Mouse (Mus musculus): ENCODE measurements around the gene Spdl1. TPM values are rescaled to one million over a fixed set of nuclear protein-coding genes. Genes with fewer than 3 reads are reported as not detected.

Gene Spdl1
- total and polyA plus RNA-seq, 2 experiments from 2014 or later: 2.4 to 3.9 TPM

DNA sequence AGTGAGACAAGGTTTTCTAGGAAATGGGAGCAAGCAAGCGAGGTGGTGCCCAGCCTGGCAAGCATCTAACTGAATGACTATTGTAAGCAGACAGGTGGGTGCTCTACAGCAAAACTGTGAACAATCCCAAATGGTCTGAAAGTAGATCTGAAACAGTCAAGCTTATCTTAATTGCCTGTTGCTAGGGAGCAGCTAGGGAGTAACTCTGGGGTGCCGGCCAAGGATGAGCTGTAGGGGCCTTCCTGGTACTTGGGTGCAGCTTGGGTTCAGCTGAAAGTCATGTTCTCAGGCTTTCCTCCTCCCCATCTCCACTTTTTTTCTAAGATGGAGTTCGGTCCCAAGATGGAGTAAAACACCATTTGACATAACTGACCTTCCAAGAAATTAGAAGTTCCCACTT, 38.5 kb upstream of the Spdl1 start:
- Histone ChIP-seq H3K4me1 (ENCODE audit: control insufficient read depth, insufficient read depth) (no peaks in the 10 kb centered on the region; the same call in 1 of the 2 replicates), H3K27ac (ENCODE audit: low read depth) (no peak overlapping the region), H3K4me3 (ENCODE audit: low read depth, low read length) (no peak overlapping the region), H3K9ac (replicated peaks; ENCODE audit: low read depth, low read length) (no peak overlapping the region), H3K36me3 (replicated peaks; ENCODE audit: control insufficient read depth, insufficient read depth, low read length) (no peaks in the 10 kb centered on the region), H3K9me3 (replicated peaks; ENCODE audit: control insufficient read depth, low read length) (no peaks in the 10 kb centered on the region), H3K27me3 (ENCODE audit: control insufficient read depth, insufficient read depth, low read length) (no peaks in the 10 kb centered on the region), H3K4me2 (ENCODE audit: low read depth, low read length) (no peak overlapping the region)
- no peak for ATAC-seq (ENCODE audit: insufficient read depth, low read depth)
- WGBS: 72% methylated on average over 3 of the region's 3 CpGs
- no peak for TF ChIP-seq CTCF (IDR thresholded peaks at IDR 0.05; ENCODE audit: low read depth)
- no peak for TF ChIP-seq EP300 (IDR thresholded peaks at IDR 0.05; ENCODE audit: low read depth)
- DNase-seq (ENCODE audit: low spot score): no peak

- Histone ChIP-seq H3K4me2 (ENCODE audit: low read depth, low read length) (no peak overlapping the region), H3K9me3 (replicated peaks; ENCODE audit: control insufficient read depth, low read length) (no peaks in the 10 kb centered on the region), H3K4me3 (ENCODE audit: low read depth, low read length) (no peak overlapping the region), H3K27me3 (ENCODE audit: control insufficient read depth, insufficient read depth, low read length) (no peaks in the 10 kb centered on the region), H3K27ac (ENCODE audit: low read depth) (no peak overlapping the region), H3K9ac (replicated peaks; ENCODE audit: low read depth, low read length) (no peak overlapping the region), H3K36me3 (replicated peaks; ENCODE audit: control insufficient read depth, insufficient read depth, low read length) (no peaks in the 10 kb centered on the region), H3K4me1 (ENCODE audit: control insufficient read depth, insufficient read depth) (no peaks in the 10 kb centered on the region; the same call in 1 of the 2 replicates)
- no peak for ATAC-seq (ENCODE audit: insufficient read depth, low read depth)
- TF ChIP-seq EP300 (IDR thresholded peaks at IDR 0.05; ENCODE audit: low read depth): no peak
- TF ChIP-seq CTCF (IDR thresholded peaks at IDR 0.05; ENCODE audit: low read depth): no peak
- no peak for DNase-seq (ENCODE audit: low spot score)
- WGBS: 57% methylated on average over 3 of the region's 3 CpGs
These were observed 38.0 kb upstream of the Spdl1 start for GRCm38 (mm10) chr11:34871456-34871855.

GRCm38 (mm10) chr11:34868626-34869025, 35.2 kb upstream of the Spdl1 start:
- no peaks in the 10 kb centered on the region for H3K27me3 ChIP-seq (ENCODE audit: control insufficient read depth, insufficient read depth, low read length)
- no peaks in the 10 kb centered on the region for H3K36me3 ChIP-seq (replicated peaks; ENCODE audit: control insufficient read depth, insufficient read depth, low read length)
- H3K4me1 ChIP-seq (ENCODE audit: control insufficient read depth, insufficient read depth): no peaks in the 10 kb centered on the region
- 31% methylated on average over 6 of the region's 6 CpGs for WGBS
- H3K9ac ChIP-seq (replicated peaks; ENCODE audit: low read depth, low read length): no peak overlapping the region
- no peak for DNase-seq (ENCODE audit: low spot score)
- no peak overlapping the region for H3K27ac ChIP-seq (ENCODE audit: low read depth)
- no peak overlapping the region for H3K4me3 ChIP-seq (ENCODE audit: low read depth, low read length)
- no peak for ATAC-seq (ENCODE audit: insufficient read depth, low read depth)
- H3K4me2 ChIP-seq (ENCODE audit: low read depth, low read length): no peak overlapping the region
- TF ChIP-seq CTCF (IDR thresholded peaks at IDR 0.05; ENCODE audit: low read depth): peak; percentile 21; the same call in 1 of the 2 replicates
- TF ChIP-seq EP300 (IDR thresholded peaks at IDR 0.05; ENCODE audit: low read depth): no peak
- H3K9me3 ChIP-seq (replicated peaks; ENCODE audit: control insufficient read depth, low read length): no peaks in the 10 kb centered on the region

DNA sequence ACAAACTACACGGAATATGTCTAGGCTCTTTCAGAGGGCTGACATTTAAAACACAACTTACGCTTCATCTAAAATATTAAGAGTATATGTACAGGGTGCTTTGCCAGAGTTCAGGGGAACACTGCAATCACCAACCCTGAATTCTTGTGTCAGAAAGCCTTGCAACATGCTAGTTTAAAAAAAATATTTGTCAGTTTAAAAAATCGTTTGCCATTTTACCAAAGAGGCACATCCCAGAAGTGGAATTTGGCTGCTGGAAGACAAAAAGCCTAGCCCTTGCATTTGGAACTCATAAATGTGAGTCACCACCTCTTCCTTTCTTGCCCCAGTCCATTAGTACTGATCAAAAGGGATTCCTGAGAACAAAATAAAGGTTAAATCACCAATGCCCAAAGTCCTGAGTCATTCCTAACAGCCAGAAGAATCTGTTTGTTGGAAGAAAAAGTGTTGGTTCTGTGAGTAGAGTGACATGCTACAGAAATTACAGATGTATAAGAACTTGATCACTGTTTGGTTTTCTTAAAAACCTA, 32.4 kb upstream of the Spdl1 start:
- H3K4me1 ChIP-seq (ENCODE audit: control insufficient read depth, insufficient read depth): no peaks in the 10 kb centered on the region
- no peak overlapping the region for H3K4me2 ChIP-seq (ENCODE audit: low read depth, low read length)
- H3K9ac ChIP-seq (replicated peaks; ENCODE audit: low read depth, low read length): no peak overlapping the region
- TF ChIP-seq EP300 (IDR thresholded peaks at IDR 0.05; ENCODE audit: low read depth) (no peak), CTCF (IDR thresholded peaks at IDR 0.05; ENCODE audit: low read depth) (no peak)
- no peaks in the 10 kb centered on the region for H3K9me3 ChIP-seq (replicated peaks; ENCODE audit: control insufficient read depth, low read length)
- H3K4me3 ChIP-seq (ENCODE audit: low read depth, low read length): no peak overlapping the region
- H3K27ac ChIP-seq (ENCODE audit: low read depth): no peak overlapping the region
- H3K36me3 ChIP-seq (replicated peaks; ENCODE audit: control insufficient read depth, insufficient read depth, low read length): no peaks in the 10 kb centered on the region
- no peak for ATAC-seq (ENCODE audit: insufficient read depth, low read depth)
- no peaks in the 10 kb centered on the region for H3K27me3 ChIP-seq (ENCODE audit: control insufficient read depth, insufficient read depth, low read length)
- no peak for DNase-seq (ENCODE audit: low spot score)
- 61% methylated on average over 3 of the region's 3 CpGs for WGBS

DNA sequence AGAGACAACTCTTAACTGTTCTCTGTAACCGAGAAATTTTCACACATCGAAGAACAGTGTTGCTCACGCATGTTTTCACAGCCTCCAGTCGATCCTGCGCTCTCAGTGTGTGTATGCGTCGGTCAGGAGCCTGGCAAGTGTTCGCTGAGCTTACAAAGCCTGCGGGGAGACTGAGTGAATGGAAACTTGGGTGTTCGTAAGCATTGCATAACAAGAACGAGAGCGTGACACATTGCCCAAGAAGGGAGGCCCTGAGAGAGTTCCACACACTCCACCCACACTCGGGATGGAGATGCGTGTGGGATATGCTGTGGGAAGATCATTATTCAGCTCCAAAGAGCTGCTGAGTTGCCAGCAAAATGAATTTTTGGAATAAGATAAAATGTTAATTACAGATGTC, 31.7 kb upstream of the Spdl1 start:
- Histone ChIP-seq H3K36me3 (replicated peaks; ENCODE audit: control insufficient read depth, insufficient read depth, low read length) (no peaks in the 10 kb centered on the region), H3K4me3 (ENCODE audit: low read depth, low read length) (no peak overlapping the region), H3K4me2 (ENCODE audit: low read depth, low read length) (no peak overlapping the region), H3K4me1 (ENCODE audit: control insufficient read depth, insufficient read depth) (no peaks in the 10 kb centered on the region), H3K27ac (ENCODE audit: low read depth) (no peak overlapping the region), H3K9ac (replicated peaks; ENCODE audit: low read depth, low read length) (no peak overlapping the region), H3K27me3 (ENCODE audit: control insufficient read depth, insufficient read depth, low read length) (no peaks in the 10 kb centered on the region), H3K9me3 (replicated peaks; ENCODE audit: control insufficient read depth, low read length) (no peaks in the 10 kb centered on the region)
- DNase-seq (ENCODE audit: low spot score) (no peak), ATAC-seq (ENCODE audit: insufficient read depth, low read depth) (no peak)
- TF ChIP-seq EP300 (IDR thresholded peaks at IDR 0.05; ENCODE audit: low read depth) (no peak), CTCF (IDR thresholded peaks at IDR 0.05; ENCODE audit: low read depth) (no peak)
- 82% methylated on average over 14 of the region's 14 CpGs for WGBS

- H3K27ac ChIP-seq (ENCODE audit: low read depth): no peak overlapping the region
- 29% methylated on average over 3 of the region's 3 CpGs for WGBS
- no peaks in the 10 kb centered on the region for H3K36me3 ChIP-seq (replicated peaks; ENCODE audit: control insufficient read depth, insufficient read depth, low read length)
- no peaks in the 10 kb centered on the region for H3K27me3 ChIP-seq (ENCODE audit: control insufficient read depth, insufficient read depth, low read length)
- no peak overlapping the region for H3K4me3 ChIP-seq (ENCODE audit: low read depth, low read length)
- DNase-seq (ENCODE audit: low spot score) (no peak), ATAC-seq (ENCODE audit: insufficient read depth, low read depth) (no peak)
- no peak overlapping the region for H3K4me2 ChIP-seq (ENCODE audit: low read depth, low read length)
- no peaks in the 10 kb centered on the region for H3K4me1 ChIP-seq (ENCODE audit: control insufficient read depth, insufficient read depth)
- H3K9me3 ChIP-seq (replicated peaks; ENCODE audit: control insufficient read depth, low read length): no peaks in the 10 kb centered on the region
- H3K9ac ChIP-seq (replicated peaks; ENCODE audit: low read depth, low read length): no peak overlapping the region
- TF ChIP-seq CTCF (IDR thresholded peaks at IDR 0.05; ENCODE audit: low read depth): no peak
- no peak for TF ChIP-seq EP300 (IDR thresholded peaks at IDR 0.05; ENCODE audit: low read depth)
These were observed 23.2 kb upstream of the Spdl1 start for GRCm38 (mm10) chr11:34856652-34857051.

All from heart, postnatal 0 days (tissue).